8 mouse cellular contexts compared by ENCODE assay signal in genomic region chr19:21738591-21739280, GRCm38 (mm10). TPM values are rescaled to one million over a fixed set of nuclear protein-coding genes. Genes with fewer than 3 reads are reported as not detected.
DNase-seq lines count a peak whose midpoint lies in the region; ATAC-seq and TF ChIP-seq lines count a peak whose summit lies in the region.

No protein-coding gene starts in this region.

- H3K4me2 ChIP-seq in lung, postnatal 0 days (replicated peaks; ENCODE audit: low read depth, low read length), result no peak overlapping the region
- no peak overlapping the region for H3K4me2 ChIP-seq in heart, embryonic 14.5 days (ENCODE audit: low read length)
- no peak overlapping the region for H3K4me2 ChIP-seq in midbrain, embryonic 15.5 days

- H3K27ac ChIP-seq in heart, adult 2 months, result peak overlapping the region; percentile 78
- H3K27ac ChIP-seq in lung, postnatal 0 days (ENCODE audit: low read length), result peak overlapping the region; percentile 62; the same call in 1 of the 2 replicates
- H3K27ac ChIP-seq in heart, embryonic 14.5 days (replicated peaks in 1 of 2; ENCODE audit: control insufficient read depth in 1 of 2, insufficient read depth in 1 of 2, low read depth in 2 of 2, low read length in 2 of 2), result peak overlapping the region; percentile 73 to 90
- no peak overlapping the region for H3K27ac ChIP-seq in midbrain, embryonic 15.5 days

- no peaks in the 10 kb centered on the region for H3K27me3 ChIP-seq in heart, adult 2 months (ENCODE audit: control insufficient read depth, insufficient read depth, low read length)
- H3K27me3 ChIP-seq in lung, postnatal 0 days (replicated peaks; ENCODE audit: insufficient read depth, low read length), result no peaks in the 10 kb centered on the region
- no peaks in the 10 kb centered on the region for H3K27me3 ChIP-seq in heart, embryonic 14.5 days (ENCODE audit: control insufficient read depth, insufficient read depth, low read length)
- no peaks in the 10 kb centered on the region for H3K27me3 ChIP-seq in midbrain, embryonic 15.5 days (replicated peaks)

- no peak overlapping the region for H3K9ac ChIP-seq in heart, adult 2 months (ENCODE audit: low read depth, low read length)
- H3K9ac ChIP-seq in lung, postnatal 0 days (replicated peaks; ENCODE audit: low read depth), result no peak overlapping the region
- H3K9ac ChIP-seq in heart, embryonic 14.5 days (ENCODE audit: low read length), result no peak overlapping the region
- H3K9ac ChIP-seq in midbrain, embryonic 15.5 days, result no peak overlapping the region

- 70% methylated on average over 18 of the region's 18 CpGs for WGBS in heart, adult 2 months
- 81% methylated on average over 18 of the region's 18 CpGs for WGBS in lung, postnatal 0 days
- WGBS in heart, embryonic 14.5 days, result 84% methylated on average over 18 of the region's 18 CpGs
- 90% methylated on average over 18 of the region's 18 CpGs for WGBS in midbrain, embryonic 15.5 days

- H3K9me3 ChIP-seq in lung, postnatal 0 days (ENCODE audit: low read length), result no peaks in the 10 kb centered on the region
- no peaks in the 10 kb centered on the region for H3K9me3 ChIP-seq in heart, embryonic 14.5 days (ENCODE audit: control insufficient read depth, low read length)
- H3K9me3 ChIP-seq in midbrain, embryonic 15.5 days, result no peaks in the 10 kb centered on the region

- no peak for DNase-seq in heart, adult 2 months
- no peak for DNase-seq in heart, postnatal 14 days
- no peak for DNase-seq in lung, postnatal 0 days (ENCODE audit: low spot score)
- DNase-seq in lung, postnatal 25 days (ENCODE audit: low spot score), result no peak
- DNase-seq in spleen, postnatal 10 days (ENCODE audit: low spot score in 2 of 2), result no peak
- no peak for DNase-seq in urinary bladder, adult 18-20 months (ENCODE audit: low spot score in 2 of 2)

- intact Hi-C loops in heart, adult 2 months (cut with DNase I), result loop anchor here (5.0 to 10.0 kb wide), 2 partner anchors 86 to 704 kb away; partner anchors contain the start of genes 1110059E24Rik and Abhd17b
- intact Hi-C loops in heart, postnatal 14 days (cut with DNase I), result no loop called here

- peak; percentile 22; the same call in 1 of the 2 replicates for ATAC-seq in lung, postnatal 0 days
- no peak for ATAC-seq in heart, embryonic 14.5 days (ENCODE audit: insufficient number of reproducible peaks, insufficient read depth, low FRiP score, low read depth)
- ATAC-seq in midbrain, embryonic 15.5 days (replicated peaks), result peak; percentile 40; the same call in 1 of the 2 replicates

- no peaks in the 10 kb centered on the region for H3K79me2 ChIP-seq in heart, adult 2 months (replicated peaks; ENCODE audit: control insufficient read depth, insufficient read depth, low read length)

- H3K36me3 ChIP-seq in heart, adult 2 months (ENCODE audit: control insufficient read depth, insufficient read depth, low read length), result no peaks in the 10 kb centered on the region
- no peaks in the 10 kb centered on the region for H3K36me3 ChIP-seq in lung, postnatal 0 days (ENCODE audit: insufficient read depth, low read length)
- no peaks in the 10 kb centered on the region for H3K36me3 ChIP-seq in heart, embryonic 14.5 days (ENCODE audit: control insufficient read depth, insufficient read depth, low read length)
- H3K36me3 ChIP-seq in midbrain, embryonic 15.5 days (replicated peaks), result no peaks in the 10 kb centered on the region

- H3K4me1 ChIP-seq in heart, adult 2 months (ENCODE audit: control insufficient read depth, insufficient read depth, low read length), result peaks cover 2% of the 10 kb centered on the region; the same call in 1 of the 2 replicates
- H3K4me1 ChIP-seq in lung, postnatal 0 days (ENCODE audit: insufficient read depth, low read depth, low read length), result no peaks in the 10 kb centered on the region
- H3K4me1 ChIP-seq in heart, embryonic 14.5 days (ENCODE audit: control insufficient read depth in 2 of 2, insufficient read depth in 2 of 2, low read length in 2 of 2), result peaks cover 0 to 5% of the 10 kb centered on the region in 2 experiments; a peak in 2 of 4 replicates
- H3K4me1 ChIP-seq in midbrain, embryonic 15.5 days, result 0 out of 2 replicates have a peak, but pooled peaks cover 2% of the 10 kb centered on the region

- no peak for TF ChIP-seq POLR2A in heart, adult 2 months (IDR thresholded peaks at IDR 0.05; ENCODE audit: insufficient read depth, low read depth, low read length)

- TF ChIP-seq CTCF in heart, adult 2 months (IDR thresholded peaks at IDR 0.05), result no peak
- no peak for TF ChIP-seq CTCF in lung, postnatal 0 days (IDR thresholded peaks at IDR 0.05)

- peak overlapping the region; percentile 32 for H3K4me3 ChIP-seq in heart, adult 2 months
- no peak overlapping the region for H3K4me3 ChIP-seq in lung, postnatal 0 days (ENCODE audit: low read depth, low read length)
- H3K4me3 ChIP-seq in heart, embryonic 14.5 days (ENCODE audit: control insufficient read depth in 1 of 2, insufficient read depth in 1 of 2, low read depth in 1 of 2, low read length in 2 of 2), result no peak overlapping the region
- H3K4me3 ChIP-seq in midbrain, embryonic 15.5 days, result no peak overlapping the region

- TF ChIP-seq EP300 in heart, adult 2 months (IDR thresholded peaks at IDR 0.05; ENCODE audit: insufficient read depth, low read depth, low read length), result no peak
- TF ChIP-seq EP300 in lung, postnatal 0 days (IDR thresholded peaks at IDR 0.05), result no peak

RNA-seq across cellular contexts. Expression of gene Cemip2, which starts 39.4 kb away (rescaled TPM):
- 10 to 100 TPM; 10.7 to 11.7 TPM for total RNA-seq in heart, adult 2 months (2021)
- 4.5 and 5.8 TPM in 2 replicates for polyA plus RNA-seq in heart, adult 2 months (2012; rRNA removed)
- 10 to 100 TPM; 20.7 to 22.2 TPM for total RNA-seq in heart, postnatal 14 days (2021)
- polyA plus RNA-seq in lung, postnatal 0 days (2015; fragmentation: Nextera tagmentation; extraction: Ambion mirVana), result 46.7 and 47.2 TPM in 2 replicates
- polyA plus RNA-seq in heart, embryonic 14.5 days (2014; fragmentation: Nextera tagmentation; extraction: Ambion mirVana), result 57.1 and 57.5 TPM in 2 replicates
- polyA plus RNA-seq in midbrain, embryonic 15.5 days (2015; fragmentation: Nextera tagmentation; extraction: Ambion mirVana), result 39.9 and 41.6 TPM in 2 replicates
